Mouse (Mus musculus) testis, postnatal 10 days (tissue): ENCODE data around the gene Sbno1.

Source experiments
- DNase-seq: peaks from one replicate; pipeline ENCODE4 v3.0.0; 2021; ENCODE audit warnings: low spot score

Gene Sbno1

GRCm38 (mm10) chr5:124425412-124426259, at the start of gene Sbno1:
Gene Sbno1, minus strand, starts transcription at chr5:124426001.
- peak; percentile 96 for DNase-seq

- DNase-seq, result no peak
Observed at GRCm38 (mm10) chr5:124470591-124471171, 44.9 kb upstream of the Sbno1 start.

DNA sequence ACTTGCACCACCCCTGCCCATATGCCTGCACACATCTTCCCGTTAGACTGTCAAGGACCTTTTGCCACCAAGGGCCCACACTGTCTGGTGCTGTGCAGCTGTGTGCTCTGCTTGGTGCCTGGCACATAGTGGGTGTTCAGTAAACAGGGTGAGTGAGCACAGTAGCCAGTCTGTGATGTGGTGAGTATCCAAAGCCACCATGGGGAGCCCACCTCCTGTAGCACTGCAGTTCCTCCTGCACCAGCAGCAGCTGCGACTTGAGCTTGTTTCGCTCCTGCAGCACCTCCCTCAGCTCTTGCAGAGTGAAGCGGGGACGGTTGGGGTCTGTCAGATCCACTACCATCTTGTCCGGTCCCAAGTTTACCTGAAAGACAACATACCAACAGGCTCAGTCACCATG, 43.7 kb upstream of the Sbno1 start:
- DNase-seq, result no peak

DNA sequence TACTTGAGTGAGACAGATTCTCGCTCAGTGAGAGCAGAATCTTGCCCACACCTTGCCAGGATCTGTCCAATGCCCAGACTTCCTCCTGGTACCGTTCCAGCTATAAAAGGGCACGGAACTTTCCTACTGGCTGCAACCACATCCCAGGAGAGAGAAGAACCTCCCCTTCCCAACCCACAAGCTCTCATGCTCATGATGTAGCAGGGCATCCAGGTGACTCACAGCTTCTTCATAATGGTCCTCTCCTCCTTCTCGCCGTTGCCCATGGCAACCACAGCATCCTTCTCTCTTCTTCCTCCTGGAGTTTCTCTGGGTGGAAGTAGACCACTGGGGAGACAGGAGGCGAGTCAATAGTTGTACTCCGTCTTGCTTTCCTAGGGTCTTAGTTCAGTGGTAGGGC, 42.6 kb upstream of the Sbno1 start:
- no peak for DNase-seq

DNA sequence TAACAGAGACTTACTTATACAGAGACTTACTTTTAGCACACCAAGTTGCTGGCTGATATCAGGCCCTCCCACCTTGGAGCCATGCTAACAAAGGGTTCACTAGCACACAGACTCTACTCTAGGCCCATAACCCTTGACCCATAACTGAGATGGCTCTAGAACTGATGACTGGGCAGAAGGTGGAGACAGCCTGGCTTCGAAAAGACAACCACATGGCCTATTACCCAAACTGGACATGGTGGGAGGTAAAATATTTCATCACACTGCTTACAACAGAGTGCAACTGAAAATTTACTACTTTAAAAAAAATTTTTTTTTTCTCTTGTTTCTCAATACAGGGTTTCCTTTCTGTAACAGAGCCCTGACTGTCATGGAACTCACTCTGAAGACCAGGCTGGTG, 42.0 kb upstream of the Sbno1 start:
- DNase-seq, result no peak

GRCm38 (mm10) chr5:124464905-124465304, 39.1 kb upstream of the Sbno1 start:
- DNase-seq, result no peak

DNA sequence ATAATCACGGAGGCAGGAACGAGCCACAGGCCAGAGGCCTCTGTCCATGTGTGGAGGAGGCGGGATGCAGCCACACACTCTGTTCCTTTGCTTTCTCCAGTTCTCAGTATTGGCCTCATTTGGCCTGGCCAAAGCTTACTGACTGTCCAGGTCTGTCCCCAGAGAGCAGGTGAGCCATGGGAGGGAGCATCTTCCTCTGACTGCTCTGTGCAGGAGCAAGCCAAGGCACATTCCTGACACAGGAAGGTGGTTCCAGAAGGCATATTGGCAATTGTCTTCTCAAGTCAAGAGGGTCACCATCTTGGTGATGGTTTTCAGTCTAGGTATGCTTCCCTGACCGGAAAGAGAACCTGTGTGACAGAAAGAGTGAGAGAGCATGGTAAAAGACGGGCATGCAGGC, 37.7 kb upstream of the Sbno1 start:
- no peak for DNase-seq

DNA sequence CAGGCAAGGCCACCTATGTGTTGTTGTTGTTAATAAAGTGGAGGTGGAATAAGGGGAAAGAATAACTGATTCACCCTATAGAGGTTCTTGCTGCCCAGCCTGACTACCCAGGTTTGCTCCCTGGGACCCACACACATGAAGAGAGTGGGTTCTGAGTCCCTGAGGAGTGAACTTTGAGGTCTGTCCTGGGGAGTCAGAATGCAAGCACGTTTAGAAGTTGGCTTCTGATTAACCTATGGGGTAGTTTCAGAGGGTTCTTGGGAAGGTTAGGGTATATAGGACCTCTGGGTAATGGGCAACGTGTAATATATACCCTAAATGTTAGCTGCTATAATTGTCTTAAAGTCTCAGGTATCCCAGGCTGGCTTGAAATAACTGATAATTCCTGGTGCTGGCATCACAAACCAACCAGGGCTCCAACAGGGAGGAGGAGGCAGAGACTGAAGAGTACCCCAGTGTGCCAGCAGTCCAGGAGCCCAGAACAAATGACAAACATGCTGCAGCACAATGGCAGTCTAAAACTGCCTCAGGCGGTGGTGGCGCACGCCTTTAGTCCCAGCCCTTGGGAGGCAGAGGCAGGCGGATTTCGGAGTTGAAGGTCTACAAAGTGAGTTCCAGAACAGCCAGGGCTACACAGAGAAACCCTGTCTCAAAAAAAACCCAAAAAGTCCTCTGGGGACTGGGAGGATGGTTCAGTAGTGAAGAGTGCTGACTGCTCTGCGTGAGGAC, 36.7 kb upstream of the Sbno1 start:
- no peak for DNase-seq

DNA sequence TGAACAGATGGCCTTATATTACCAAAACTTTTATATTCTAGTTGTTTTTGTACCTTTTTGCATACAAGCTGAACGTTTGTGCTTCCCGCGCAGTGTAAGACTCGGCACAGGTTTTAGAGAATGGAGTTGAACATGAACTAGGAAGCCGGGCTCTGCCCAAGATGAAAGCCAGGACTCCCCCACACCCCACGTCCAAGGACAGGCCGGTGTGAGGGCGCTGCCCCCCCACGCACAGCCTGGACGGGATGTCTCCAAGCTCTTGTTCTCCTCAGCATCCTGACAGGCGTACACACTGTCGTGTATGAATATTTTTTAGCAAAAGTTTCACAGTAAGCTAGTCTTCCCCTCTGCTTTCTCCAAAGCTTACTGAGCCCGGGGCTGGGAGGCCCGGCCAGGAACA, 35.1 kb upstream of the Sbno1 start:
- DNase-seq, result peak; percentile 86

DNA sequence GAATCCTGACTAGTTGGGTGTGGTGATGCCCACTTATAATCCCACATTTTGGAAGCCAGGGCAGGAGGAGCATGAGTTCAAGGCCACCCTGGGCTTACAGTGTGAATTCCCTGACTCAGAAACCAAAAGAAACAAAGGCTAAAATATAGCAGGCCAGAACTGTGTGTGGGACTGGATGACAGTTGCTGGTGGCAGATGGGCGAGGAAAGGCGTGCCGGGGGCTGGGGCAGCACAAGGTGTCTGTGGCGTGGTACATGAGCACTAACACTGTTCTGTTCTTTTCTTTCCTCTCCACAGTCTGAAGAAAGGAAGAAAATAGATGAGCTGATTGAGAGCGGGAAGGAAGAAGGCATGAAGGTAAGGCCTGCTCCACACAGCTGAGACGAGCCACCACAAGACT, 31.0 kb upstream of the Sbno1 start:
- DNase-seq, result no peak

GRCm38 (mm10) chr5:124454082-124454419, 28.2 kb upstream of the Sbno1 start:
- DNase-seq, result no peak

- peak; percentile 58 for DNase-seq
Observed at GRCm38 (mm10) chr5:124453339-124454081, 27.7 kb upstream of the Sbno1 start.

- peak; percentile 59 for DNase-seq
Observed at GRCm38 (mm10) chr5:124452494-124453228, 26.9 kb upstream of the Sbno1 start.

DNA sequence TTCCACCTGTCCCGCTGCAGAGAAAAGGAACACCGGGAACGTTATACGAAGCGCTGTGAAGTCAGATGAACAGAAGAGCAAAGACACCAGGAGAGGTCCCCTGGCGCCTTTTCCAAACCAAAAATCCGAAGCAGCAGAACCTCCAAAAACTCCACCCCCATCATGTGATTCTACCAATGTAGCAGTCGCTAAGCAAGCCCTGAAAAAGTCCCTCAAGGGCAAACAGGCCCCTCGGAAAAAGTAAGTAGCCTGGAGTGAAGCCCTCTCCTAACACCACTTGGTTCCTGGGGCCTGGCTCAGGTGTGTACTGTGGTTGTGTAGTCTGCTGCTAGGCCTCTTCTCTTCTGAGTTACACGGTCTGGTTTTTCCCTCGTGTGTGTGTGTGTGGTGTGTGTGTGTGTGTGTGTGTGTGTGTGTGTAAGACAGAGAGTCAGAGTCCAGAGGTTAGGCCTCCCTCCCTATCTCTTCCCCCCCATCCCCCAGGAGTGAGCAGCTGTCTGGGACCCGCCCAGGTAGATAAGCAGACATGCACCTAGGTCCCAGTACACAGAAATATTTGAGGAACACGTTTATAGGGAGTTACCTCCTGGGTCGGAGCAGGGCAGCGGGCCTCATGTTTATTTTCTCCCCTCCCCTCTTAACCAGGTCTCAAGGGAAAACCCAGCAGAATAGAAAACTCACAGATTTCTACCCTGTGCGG, 25.0 kb upstream of the Sbno1 start:
- no peak for DNase-seq

DNA sequence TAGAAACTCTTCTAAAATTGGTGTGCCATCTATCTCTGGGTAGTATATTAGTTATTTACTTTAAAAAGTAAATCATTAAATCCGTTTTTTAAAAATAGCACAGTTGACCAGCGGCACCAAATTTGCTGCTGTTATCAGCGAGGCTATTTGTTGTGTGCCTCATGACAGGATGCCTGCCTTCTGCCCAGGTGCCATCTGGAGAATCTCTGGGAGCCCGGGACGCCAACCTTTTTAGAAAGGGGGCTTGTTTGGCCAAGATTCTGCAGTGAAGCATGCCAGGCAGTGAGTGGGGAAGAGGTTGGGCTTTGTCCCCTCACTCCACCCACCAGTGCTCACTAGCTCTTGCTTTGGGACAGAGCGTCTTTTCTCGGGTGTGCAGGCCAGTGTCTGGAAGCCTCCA, 24.2 kb upstream of the Sbno1 start:
- no peak for DNase-seq

DNA sequence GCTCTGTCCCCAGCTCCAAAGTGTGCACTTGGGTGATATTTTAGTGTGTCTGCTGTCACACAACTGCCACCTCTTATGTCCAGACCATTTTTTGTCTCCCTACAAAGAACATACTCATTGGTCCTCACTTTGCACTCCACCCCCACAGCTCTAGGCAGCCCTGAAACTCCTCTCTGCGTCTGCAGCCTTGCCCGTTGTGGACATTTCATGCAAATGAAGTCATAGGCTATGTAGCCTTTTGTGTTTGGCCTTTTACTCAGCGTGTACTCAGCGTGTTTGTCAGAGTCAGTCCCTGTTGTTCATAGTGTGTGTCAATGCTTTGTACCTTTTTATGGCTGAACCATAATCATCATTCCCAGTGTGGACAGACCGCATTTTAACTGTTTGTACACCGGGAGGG, 23.7 kb upstream of the Sbno1 start:
- no peak for DNase-seq

GRCm38 (mm10) chr5:124446301-124446881, 20.6 kb upstream of the Sbno1 start:
- peak; percentile 77 for DNase-seq

- DNase-seq, result peak; percentile 74
Observed at GRCm38 (mm10) chr5:124445621-124446293, 20.0 kb upstream of the Sbno1 start.

DNA sequence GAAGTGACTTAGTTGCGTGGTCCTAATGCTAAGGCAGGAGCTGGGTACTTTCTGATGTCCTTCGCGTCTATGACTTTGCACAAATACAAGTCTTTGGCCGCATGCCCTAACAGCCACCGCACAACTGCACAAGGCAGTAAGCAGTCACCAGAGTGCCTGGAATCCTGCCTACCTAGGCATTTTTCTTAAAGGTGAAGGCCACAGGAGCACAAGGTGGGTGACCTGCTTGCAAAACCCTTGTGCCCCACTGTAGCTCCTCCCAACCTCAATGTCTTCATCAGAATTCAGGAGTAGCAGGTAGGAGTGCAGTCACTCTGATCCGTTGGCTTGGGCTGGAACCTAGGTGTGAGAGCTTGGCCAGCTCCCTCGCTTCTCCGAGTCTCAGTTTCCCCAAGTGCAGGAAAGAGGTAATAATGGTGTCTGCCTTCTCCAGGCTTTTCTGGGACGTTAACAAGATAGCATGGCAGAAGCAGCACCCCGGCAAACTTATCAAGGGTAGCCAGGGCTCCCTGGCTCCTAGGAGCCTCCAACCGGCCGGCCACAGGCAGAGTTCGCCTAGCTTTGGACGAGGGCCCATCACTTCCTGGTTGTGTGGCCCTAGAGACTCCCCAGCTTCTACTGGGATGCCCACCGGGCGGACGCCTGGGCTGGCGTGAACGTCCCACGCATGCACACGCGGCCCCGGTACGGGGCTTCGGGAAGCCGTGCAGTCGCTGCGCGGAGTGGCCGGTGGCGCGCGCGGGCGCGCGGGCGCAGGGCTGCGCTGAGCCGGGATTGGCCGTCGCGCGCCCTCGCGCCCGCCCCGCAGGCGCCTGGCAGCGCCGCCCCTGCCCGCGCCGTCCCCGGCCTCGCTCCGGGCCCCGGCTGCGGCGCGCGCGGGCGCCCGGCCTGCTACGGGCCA, 19.1 kb upstream of the Sbno1 start:
- peak; percentile 83 for DNase-seq
